Mouse (Mus musculus): ENCODE measurements around the gene Nup155. TPM values are rescaled to one million over a fixed set of nuclear protein-coding genes. Genes with fewer than 3 reads are reported as not detected.
"Not testable (repeated sequence)": the region's sequence is repeated elsewhere in the genome, so short reads cannot be mapped to it uniquely, and the experiment has no call there.

Gene Nup155
- 12.1 and 14.4 TPM in 2 replicates for polyA plus RNA-seq (2015; fragmentation: Nextera tagmentation; extraction: Ambion mirVana)

DNA sequence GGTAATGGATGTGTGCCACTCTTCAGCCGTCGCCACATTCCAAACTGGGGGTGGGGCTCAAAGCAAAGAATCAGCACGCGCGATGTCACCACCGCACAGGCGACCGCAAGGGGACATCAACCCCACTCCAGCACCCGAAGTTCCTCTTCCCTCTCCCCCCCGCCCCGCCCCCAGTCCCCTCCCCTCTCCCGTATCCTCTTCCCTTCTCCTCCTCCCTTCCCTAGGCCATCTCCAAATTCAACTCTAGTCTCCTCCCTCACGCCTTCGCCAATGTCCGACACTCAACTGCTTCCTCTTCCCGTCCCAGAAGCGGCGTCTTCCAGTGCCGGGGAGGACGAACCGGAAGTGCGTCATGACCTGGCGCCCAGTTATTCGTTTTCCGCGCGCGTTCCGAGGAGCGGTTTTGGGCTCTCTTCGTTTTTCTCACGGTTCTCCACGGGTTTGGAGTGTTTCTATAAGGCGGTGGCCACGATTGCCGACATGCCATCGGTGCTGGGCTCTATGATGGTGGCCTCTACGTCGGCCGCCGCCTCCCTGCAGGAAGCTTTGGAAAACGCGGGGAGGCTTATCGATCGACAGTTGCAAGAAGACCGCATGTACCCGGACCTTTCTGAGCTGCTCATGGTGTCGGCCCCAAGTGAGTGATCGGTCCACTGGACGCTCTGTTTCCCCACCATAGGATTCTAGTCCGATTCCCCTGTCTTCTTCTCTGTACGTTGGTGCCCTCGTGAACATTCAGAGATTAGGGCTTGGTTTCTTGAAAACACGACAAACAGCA is at the start of gene Nup155:
TSS of gene Nup155 (plus strand) at position 308 of the 778 bp plus-strand sequence.
- Histone ChIP-seq H3K9me3 (no peaks in the 10 kb centered on the region), H3K27ac (replicated peaks) (peak within 1 kb of the TSS; percentile 83), H3K4me3 (peak within 1 kb of the TSS; percentile 93), H3K4me2 (replicated peaks) (peak within 1 kb of the TSS; percentile 79), H3K36me3 (peaks cover 19% of the 10 kb centered on the region), H3K27me3 (no peaks in the 10 kb centered on the region), H3K9ac (replicated peaks) (peak within 1 kb of the TSS; percentile 82), H3K4me1 (peaks cover 25% of the 10 kb centered on the region)
- under 1% methylated on average over 53 of the region's 54 CpGs for WGBS
- peak; percentile 98 for ATAC-seq (replicated peaks)

DNA sequence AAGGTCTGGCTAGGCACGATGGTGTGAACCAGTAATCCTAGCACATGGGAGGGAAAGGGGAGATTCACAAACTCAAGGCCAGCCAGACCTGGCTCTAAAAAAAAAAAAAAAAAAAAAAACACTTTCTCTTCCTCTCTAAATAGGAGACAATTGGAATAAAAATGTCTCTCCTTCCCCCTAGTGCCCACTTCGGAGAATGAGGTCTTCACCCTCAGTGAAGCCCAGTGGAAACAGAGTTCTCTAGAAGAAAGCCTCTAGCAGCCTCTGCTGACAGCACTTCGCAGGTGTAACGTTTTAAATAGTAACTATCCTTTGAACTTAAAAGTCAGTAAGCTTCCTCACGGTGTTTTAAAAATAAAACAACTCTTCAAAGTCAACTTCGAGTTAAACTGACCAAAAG is 43.9 kb upstream of the Nup155 start:
- Histone ChIP-seq H3K4me3 (no peak overlapping the region), H3K27me3 (no peaks in the 10 kb centered on the region), H3K9me3 (no peaks in the 10 kb centered on the region), H3K4me2 (replicated peaks) (no peak overlapping the region), H3K9ac (replicated peaks) (no peak overlapping the region), H3K36me3 (peaks cover 5% of the 10 kb centered on the region; the same call in 1 of the 2 replicates), H3K27ac (replicated peaks) (no peak overlapping the region), H3K4me1 (no peaks in the 10 kb centered on the region)
- whole genome bisulfite sequencing = 87% methylated on average over 6 of the region's 6 CpGs
- no peak for ATAC-seq (replicated peaks)

DNA sequence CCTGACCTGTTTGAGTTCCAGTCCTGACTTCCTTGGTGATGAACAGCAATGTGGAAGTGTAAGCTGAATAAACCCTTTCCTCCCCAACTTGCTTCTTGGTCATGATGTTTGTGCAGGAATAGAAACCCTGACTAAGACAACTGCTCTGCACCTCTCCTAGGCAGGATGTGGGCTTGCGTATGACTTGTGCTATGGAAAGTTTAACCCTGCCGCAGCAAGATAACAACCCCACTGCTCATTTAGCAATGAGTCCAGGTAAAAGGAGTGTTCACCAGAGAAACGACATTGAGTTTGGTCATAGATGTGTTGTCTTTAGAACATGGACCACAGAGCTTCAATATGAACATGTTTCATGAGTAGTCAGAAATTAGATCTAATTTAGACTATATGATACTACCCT is 35.9 kb upstream of the Nup155 start:
- H3K4me2 ChIP-seq (replicated peaks); H3K9ac ChIP-seq (replicated peaks); H3K27ac ChIP-seq (replicated peaks); ATAC-seq (replicated peaks); H3K9me3 ChIP-seq; H3K27me3 ChIP-seq; H3K4me3 ChIP-seq; H3K4me1 ChIP-seq: not testable (repeated sequence)
- 96% methylated on average over 3 of the region's 3 CpGs for WGBS
- peaks cover 31% of the 10 kb centered on the region for H3K36me3 ChIP-seq

DNA sequence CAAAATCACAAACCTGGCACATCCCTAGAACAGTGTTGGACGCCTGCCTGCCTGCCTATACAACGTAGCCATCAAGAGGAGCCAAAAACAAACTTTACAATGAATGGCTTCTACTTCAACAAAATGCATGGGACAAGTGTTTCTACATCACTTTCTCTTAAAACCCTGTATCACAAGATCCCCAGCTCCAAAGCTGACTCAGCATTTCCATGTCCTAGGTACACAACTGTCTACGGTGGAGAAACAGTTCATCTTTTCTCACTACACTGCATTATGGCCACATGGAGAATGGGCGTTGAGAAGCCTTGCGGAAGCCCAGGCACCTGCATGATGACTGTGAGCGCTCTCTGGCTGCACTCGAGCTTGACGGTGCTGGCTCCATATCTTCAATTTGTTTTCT is 26.9 kb upstream of the Nup155 start:
- H3K4me2 ChIP-seq (replicated peaks) = no peak overlapping the region
- 95% methylated on average over 8 of the region's 8 CpGs for WGBS

DNA sequence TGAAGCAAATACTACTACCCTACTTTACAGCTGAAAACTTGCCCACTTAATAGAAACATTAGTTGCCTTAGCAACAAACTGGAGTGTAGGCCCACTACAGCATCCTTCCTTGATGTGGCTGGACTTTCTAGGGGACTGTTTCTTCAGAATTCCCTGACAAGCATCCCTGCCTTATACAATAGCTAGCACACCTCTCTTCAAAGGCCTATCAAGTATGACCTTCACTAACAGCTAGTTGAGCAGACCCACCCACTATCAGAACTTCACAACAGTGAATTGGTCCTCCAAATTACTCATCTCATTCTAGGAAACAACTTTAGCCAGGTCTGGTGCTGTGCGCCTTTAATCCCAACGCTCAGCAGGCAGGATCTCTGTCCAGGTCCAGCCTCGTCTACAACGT is 21.8 kb upstream of the Nup155 start:
- Histone ChIP-seq H3K4me2 (replicated peaks) (no peak overlapping the region), H3K27ac (replicated peaks) (no peak overlapping the region), H3K27me3 (no peaks in the 10 kb centered on the region), H3K36me3 (peaks cover 22% of the 10 kb centered on the region), H3K4me1 (no peaks in the 10 kb centered on the region), H3K4me3 (no peak overlapping the region), H3K9me3 (no peaks in the 10 kb centered on the region), H3K9ac (replicated peaks) (no peak overlapping the region)
- whole genome bisulfite sequencing = 93% methylated on average over 4 of the region's 4 CpGs
- ATAC-seq (replicated peaks) = no peak

More for the DNA sequence above, 26.9 kb upstream of the Nup155 start:
- H3K9ac ChIP-seq (replicated peaks) = no peak overlapping the region
- no peaks in the 10 kb centered on the region for H3K27me3 ChIP-seq
- no peak overlapping the region for H3K4me3 ChIP-seq
- no peak overlapping the region for H3K27ac ChIP-seq (replicated peaks)
- no peak for ATAC-seq (replicated peaks)
- H3K36me3 ChIP-seq = peaks cover 30% of the 10 kb centered on the region
- H3K4me1 ChIP-seq = no peaks in the 10 kb centered on the region
- H3K9me3 ChIP-seq = no peaks in the 10 kb centered on the region

DNA sequence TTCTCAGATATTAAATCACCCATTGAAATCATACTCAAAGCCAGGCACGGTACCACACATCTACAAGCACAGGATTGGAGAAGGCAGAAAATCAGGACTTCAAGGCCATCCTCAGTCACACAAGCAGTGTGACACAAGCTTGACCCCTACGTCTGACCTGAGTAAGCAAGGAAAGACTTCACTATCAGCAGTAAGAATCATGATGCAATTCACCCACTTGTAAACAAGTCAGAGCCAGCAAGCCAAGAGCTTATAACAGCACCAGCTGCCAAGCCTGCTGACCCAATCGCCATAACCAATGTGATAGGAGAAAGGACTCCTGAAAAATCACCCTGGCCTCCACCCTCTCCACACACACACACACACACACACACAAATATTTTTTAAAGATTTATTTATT is 20.4 kb upstream of the Nup155 start:
- WGBS = 97% methylated on average over 3 of the region's 3 CpGs
- Histone ChIP-seq H3K4me1 (no peaks in the 10 kb centered on the region), H3K4me2 (replicated peaks) (no peak overlapping the region), H3K27ac (replicated peaks) (no peak overlapping the region), H3K36me3 (peaks cover 28% of the 10 kb centered on the region), H3K9me3 (no peaks in the 10 kb centered on the region), H3K4me3 (no peak overlapping the region), H3K9ac (replicated peaks) (no peak overlapping the region), H3K27me3 (no peaks in the 10 kb centered on the region)
- no peak for ATAC-seq (replicated peaks)

DNA sequence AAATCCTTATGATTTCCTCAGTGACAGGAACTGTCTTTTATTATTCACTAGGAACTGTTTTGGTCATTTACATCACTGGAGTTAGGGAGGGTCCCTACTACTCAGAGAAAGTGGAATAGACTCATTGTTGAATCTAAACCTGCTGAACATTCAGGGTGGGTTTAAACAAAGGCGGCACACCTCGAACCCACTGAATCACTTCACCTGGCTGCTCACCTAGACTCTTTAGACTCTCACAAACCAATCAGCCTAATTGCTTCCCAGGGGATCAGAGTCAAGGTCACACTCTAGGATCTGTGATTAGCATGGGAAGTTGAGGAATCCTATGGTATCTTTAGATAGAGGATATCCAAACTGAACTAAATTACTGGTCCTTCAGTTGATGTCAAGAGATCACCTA is 18.4 kb upstream of the Nup155 start:
- 96% methylated on average over 2 of the region's 2 CpGs for WGBS
- Histone ChIP-seq H3K9me3 (no peaks in the 10 kb centered on the region), H3K9ac (replicated peaks) (no peak overlapping the region), H3K4me1 (no peaks in the 10 kb centered on the region), H3K4me3 (no peak overlapping the region), H3K4me2 (replicated peaks) (no peak overlapping the region), H3K27ac (replicated peaks) (no peak overlapping the region), H3K27me3 (no peaks in the 10 kb centered on the region), H3K36me3 (peaks cover 39% of the 10 kb centered on the region)
- no peak for ATAC-seq (replicated peaks)

DNA sequence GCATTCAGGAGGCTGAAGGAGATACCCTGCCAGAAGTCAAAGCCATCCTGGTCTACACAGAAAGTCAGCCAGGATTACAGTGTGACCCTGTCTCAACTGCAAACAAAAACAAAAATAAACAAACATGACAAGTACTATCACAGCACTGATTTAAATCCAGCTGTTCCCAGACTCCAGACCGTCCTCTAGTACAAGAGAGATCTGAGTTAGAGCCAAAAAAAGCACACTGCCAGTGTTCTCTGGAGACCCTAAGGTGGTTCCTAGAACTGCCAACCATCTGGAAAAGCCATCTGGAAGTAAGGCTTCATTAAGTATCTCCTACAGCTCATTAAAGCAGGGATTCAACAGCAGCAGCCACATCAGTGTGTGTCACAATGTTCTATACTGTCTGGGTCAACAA is 16.4 kb upstream of the Nup155 start:
- 91% methylated on average over 1 of the region's 1 CpGs for WGBS
- H3K9me3 ChIP-seq; H3K27ac ChIP-seq (replicated peaks); H3K4me1 ChIP-seq; H3K4me2 ChIP-seq (replicated peaks); H3K4me3 ChIP-seq; H3K9ac ChIP-seq (replicated peaks); ATAC-seq (replicated peaks); H3K27me3 ChIP-seq: not testable (repeated sequence)
- peaks cover 50% of the 10 kb centered on the region for H3K36me3 ChIP-seq

DNA sequence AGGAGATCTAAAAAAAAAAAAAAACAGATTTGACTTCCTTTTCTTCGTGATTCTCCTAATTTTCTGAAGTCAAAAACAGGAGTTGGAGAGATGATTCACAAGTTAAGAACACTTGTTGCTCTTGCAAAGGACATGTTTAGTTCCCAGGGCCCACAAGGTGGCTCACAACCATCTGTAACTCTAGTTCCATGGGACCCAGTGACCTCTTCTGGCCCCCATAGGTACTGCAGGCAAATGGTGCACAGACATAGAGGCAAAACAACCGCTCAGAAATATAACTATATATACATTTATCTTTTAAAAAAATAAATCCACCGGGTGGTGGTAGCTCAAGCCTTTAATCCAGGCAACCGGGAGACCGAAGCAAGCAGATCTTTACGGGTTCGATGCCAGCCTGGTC is 11.2 kb upstream of the Nup155 start:
- Histone ChIP-seq H3K4me1 (peaks cover 7% of the 10 kb centered on the region; the same call in 1 of the 2 replicates), H3K4me3 (peak overlapping the region; percentile 82), H3K27me3 (no peaks in the 10 kb centered on the region), H3K4me2 (replicated peaks) (peak overlapping the region; percentile 55), H3K9ac (replicated peaks) (no peak overlapping the region), H3K36me3 (peaks cover 29% of the 10 kb centered on the region), H3K9me3 (no peaks in the 10 kb centered on the region), H3K27ac (replicated peaks) (no peak overlapping the region)
- WGBS = 25% methylated on average over 7 of the region's 7 CpGs
- no peak for ATAC-seq (replicated peaks)

DNA sequence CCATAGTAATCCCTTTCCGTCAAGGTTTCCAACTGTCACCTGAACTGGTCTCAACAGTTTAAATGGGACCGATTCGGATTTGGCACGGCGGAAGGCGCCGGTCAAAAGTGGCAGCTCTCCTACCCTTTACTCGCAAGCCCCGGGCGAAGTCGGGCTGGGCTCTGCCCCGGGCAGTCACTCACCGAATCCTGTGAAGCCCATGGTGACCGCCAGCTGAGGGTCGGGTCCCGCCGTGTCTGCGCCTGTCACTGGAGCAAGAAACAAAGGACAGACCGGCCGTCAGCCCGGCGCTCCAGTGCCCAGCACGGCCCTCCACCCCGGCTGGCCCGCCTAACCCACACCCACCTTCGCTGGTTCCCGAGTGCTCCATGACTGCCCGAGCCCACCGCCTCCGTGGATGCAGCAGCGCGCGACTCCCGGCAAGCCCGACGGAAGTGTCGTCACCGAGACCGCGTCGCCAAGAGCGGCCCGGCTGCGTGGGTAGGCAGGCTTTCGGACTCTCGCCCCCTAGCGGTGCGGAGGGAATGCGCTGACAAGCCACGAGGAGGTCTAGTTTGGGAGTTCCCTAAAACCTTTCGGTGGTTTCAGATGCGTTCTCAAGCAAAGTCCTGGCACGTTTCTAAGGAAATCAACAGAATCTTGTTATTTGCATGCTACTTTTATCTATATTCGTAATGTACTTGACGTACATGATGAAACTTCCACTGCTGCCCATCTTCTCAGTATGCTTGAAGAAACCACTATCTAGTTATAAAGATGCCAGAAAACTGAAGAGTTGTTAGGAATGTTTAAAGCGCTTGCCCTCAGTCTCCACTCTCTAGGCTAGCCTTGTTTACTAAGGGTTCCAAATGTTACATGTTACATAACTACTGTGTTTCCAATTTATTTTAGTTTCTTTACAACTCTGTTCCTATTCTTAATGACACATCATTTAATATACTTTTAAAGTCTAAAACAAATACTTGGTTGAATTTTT is 10.0 kb upstream of the Nup155 start, which contains the start of gene Wdr70:
TSS of gene Wdr70 (minus strand) at position 436 of the 976 bp plus-strand sequence.
- Histone ChIP-seq H3K4me3 (peak within 1 kb of the TSS; percentile 82), H3K9me3 (no peaks in the 10 kb centered on the region), H3K27me3 (no peaks in the 10 kb centered on the region), H3K27ac (replicated peaks) (peak within 1 kb of the TSS; percentile 46), H3K4me2 (replicated peaks) (peak within 1 kb of the TSS; percentile 55), H3K4me1 (peaks cover 7% of the 10 kb centered on the region; the same call in 1 of the 2 replicates), H3K9ac (replicated peaks) (peak within 1 kb of the TSS; percentile 68), H3K36me3 (peaks cover 22% of the 10 kb centered on the region; the same call in 1 of the 2 replicates)
- 2% methylated on average over 56 of the region's 56 CpGs for WGBS
- ATAC-seq (replicated peaks) = peak; percentile 98

DNA sequence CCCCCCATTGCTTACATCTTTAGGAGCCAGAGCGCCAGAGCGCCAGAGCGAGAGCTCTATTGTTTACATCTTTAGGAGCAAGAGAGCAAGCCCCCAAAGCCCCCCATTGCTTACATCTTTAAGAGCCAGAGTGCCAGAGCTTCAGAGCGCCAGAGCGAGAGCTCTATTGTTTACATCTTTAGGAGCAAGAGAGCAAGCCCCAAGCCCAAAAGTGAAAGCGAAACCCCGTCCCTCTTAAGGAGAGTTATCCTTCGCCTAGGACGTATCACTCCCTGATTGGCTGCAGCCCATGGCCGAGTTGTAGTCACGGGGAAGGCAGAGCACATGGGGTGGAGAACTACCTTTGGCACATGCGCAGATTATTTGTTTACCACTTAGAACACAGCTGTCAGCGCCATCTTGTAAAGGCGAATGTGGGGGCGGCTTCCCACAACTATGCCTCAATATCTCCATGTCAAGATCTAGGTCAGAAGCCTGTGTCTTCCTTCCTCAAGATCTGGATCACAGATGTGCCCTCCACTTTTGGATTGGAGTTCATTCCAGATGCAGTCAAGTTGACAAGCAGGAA is 7.0 kb upstream of the Nup155 start:
- not testable (repeated sequence) for H3K27ac ChIP-seq (replicated peaks); H3K27me3 ChIP-seq; H3K9me3 ChIP-seq; H3K9ac ChIP-seq (replicated peaks); H3K4me1 ChIP-seq; H3K36me3 ChIP-seq; H3K4me3 ChIP-seq; ATAC-seq (replicated peaks); H3K4me2 ChIP-seq (replicated peaks)
- 88% methylated on average over 15 of the region's 15 CpGs for WGBS
